Mouse (Mus musculus) retina, adult 2 months (tissue): ENCODE results near the gene Ndufb10.

ENCODE experiments used
- DNase-seq: peaks from one replicate; pipeline ENCODE4 v3.0.0-alpha.2; 2012; ENCODE audit warnings: low read depth, low spot score

Gene Ndufb10

DNA sequence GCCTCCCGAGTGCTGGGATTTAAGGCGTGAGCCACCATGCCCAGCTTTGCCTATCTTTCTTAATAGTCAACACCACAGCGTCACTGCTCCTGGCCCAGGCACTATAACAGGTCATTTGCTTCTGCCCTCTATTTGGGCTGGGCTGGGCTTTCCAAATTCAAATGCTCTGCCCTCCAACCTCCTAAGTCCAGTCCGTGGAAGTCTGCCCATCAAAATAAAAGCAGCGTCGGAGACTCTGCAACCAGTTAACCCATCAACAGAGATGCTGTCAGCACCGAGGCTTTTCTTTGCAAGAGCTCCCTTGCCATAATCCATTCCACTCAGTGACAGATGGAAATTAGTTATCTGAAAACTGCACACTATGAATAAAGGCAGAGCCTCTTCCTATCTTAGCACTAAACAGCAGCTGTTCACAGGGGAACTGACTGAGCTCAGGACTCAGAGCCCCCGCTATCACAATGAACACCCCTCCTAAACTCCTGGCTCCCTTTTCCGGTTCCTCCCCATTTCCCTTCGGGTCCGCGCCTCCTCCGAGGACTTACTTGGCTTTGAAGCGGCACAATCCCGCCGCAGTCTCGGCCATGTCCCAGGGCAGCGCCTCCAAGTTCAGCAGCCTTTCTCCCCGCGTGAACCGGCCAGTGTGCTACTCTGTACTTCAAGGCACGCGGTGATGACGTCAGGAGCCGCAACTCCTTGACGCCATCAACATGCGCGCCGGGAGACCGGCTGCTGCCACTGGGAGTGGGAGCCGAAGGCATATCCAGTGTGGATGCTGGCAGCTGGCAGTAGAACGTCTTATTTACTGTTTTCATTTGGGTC, 17.1 kb downstream of the Ndufb10 start, which contains the start of gene Tbl3:
TSS of gene Tbl3 (minus strand) at position 679 of the 819 bp plus-strand sequence.
- peak; percentile 87 for DNase-seq

DNA sequence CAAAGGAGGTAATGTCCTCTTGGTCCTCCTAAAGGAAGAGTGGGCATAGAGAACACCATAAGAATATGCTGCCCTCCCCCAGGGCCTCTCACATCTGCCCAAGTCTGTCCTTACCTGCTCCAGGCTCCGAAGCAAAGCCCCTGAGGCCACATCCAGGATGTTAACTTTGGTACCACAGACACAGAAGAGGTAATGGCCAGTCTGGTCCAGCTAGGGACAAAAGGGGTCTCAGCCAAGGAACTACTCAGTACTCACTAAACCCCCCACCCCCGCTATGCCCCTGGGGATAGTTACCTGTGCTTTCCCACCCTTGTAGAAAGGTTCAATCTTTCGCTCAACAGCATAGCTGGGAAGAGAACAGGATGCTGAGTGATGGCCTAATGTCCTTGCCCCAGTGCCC, 18.5 kb downstream of the Ndufb10 start:
- no peak for DNase-seq

DNA sequence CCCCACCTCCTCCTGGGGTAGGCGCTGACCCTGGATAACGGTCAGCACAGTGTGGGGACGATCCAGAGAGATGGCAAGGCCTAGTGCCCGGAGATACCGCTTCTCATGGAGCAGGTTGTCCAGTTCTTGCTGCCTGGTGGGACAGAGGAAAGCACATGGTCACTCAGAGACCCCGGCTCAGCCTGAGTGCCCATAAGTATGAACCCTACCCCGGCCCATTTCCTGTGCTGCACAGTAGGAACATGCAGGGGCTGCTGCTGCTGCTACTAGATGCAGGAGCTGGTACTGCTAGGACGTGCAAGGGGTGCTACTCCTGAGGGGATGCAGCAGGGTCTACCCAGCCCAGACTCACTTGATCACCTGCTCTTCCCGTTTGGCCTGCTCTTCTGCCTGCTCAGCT, 23.0 kb downstream of the Ndufb10 start:
- DNase-seq = no peak

DNA sequence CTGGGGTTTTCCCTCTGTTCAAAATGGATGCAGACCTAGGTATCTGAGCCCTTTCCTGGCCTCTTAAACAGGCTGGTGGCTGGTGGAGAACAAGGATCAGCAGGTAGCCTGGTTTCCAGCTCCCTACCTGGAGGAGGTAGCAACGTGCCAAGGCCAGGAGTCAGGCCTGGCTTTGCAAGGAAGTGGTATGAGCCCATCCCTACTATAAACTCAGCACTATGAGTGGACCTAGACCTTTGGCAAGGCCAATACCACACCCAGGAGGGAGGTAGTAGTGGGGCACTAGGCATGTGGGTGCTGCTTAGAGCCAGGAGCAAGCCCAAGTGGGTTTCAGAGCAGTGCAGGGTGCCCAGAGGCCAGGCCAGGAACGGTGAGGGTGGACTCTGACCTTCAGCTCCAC, 24.8 kb downstream of the Ndufb10 start:
- no peak for DNase-seq

DNA sequence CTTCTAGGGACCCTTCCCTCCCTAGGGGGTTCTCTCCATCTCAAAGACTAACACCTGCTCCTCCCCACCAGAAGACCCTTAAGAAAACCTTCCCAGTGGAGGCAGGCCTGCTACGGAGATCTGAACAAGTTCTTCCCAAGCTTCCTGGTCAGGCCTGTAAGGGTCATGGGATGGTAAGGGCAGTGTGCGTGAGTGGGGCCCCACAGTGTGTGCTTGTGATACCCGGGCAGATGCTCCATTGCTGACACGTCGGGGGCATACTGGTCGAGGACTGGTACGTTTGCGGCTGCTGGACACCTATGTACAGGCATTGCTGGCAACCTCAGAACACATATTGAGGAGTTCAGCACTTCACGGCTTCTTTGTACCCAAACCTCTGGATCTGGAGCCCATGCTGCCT, 25.6 kb downstream of the Ndufb10 start:
- DNase-seq = no peak

DNA sequence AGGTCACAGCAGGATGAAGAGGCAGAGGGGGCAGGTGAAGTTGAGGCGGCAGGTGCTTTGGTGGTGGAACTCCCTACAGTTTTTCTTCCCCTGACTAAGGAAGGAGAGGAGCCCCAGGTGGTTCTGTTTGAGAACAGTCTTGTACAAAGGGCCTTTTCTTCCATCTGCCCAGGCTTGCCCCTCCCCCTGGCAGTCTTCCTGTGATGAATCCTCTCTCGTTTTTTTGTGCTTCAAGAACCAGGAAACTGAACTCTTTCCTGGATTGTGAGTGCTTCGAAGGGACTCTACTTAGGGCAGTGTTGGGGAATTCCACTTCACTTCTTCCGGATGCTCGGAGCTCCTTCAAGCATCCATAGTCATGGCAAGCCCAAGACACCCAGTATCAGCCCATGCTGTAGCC, 26.3 kb downstream of the Ndufb10 start:
- no peak for DNase-seq

DNA sequence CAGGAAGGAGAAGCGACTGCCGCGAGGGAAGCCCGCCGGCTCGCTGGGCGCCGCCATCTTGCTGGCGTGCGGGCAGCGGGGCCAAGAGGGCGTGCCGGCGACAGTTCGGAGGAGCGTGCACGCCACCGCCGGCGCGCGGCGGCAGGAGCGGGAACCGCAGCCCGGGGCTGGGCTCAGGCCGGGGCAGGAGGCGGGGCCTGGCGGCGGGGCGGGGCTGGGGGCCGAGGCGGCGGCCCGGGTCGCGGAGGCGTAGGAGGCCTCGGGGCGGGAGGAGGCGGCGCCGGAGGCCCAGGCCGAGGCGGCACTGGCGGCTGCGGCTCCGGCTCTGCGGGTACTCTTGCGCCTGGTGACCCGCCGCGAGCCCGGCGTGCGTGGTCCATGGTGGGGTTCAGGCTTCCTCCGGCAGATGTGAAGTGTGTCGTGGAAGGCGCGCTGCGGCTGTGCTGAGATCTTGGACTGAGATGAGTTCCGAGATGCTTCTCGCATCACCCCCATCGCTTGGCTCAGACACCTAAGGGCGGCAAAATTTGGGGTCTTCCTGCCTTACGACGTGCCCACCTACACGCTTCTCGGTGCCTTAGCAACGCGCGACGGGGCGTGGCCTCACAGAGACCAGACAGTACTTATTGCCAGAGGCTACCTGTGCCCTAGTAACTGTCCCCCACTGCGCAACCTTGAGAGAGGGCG, 28.1 kb downstream of the Ndufb10 start, which contains the start of the genes Gfer and Noxo1:
TSS of gene Gfer (minus strand) at position 146 of the 687 bp plus-strand sequence.
TSS of gene Noxo1 (plus strand) at position 224 of the 687 bp plus-strand sequence.
- peak; percentile 65 for DNase-seq

DNA sequence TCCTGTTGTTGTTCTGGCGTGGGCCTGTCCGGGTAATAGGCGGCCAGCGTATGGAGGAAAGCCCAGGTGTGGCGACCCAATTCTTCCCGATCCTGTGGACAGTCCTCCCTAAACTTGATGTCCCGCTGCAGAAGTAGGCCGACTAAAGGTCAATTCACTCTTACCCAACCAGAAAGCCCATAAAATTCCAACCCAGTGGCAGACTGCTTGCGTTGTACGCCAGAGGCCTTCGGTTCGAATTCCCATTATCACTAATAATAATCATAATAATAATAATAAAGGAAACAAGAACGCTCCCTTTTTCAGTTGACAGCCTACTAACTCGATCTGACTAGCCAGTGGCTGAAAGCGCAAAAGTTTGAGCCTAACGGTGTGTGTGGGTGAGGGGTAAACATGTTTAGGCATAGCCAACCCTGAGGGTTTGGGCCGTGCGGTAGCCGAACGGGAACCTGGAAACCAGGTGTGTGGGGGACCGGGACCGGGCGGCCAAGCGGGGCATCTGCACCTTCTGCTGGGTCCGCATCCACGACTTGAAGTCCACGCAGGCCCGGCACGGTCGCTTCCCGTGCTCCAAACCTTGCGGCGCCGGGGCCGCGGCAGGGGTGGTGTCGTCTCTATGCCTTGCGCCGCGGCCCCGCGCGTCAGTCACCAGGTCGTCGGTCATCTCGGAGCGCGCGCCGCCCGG, 28.8 kb downstream of the Ndufb10 start:
- no peak for DNase-seq

DNA sequence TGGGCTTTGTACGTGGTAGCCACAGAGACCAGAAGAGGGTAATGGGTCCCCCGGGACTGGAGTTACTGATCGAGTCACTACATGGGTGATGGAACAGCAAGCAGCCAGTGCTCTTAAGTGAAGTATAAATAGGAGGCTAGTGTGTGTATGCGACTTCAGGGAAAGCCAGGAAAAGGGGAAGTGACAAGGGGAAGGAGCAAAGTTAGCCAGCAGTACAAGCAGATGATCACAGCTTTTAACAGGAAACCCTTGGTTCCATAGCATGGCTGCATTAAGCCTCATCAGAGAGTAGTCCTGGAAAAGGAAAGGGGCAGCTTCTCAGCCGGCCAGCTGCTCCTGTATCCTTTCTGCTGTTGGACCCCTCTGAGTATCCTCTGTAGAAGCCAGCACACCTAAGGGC, 31.9 kb downstream of the Ndufb10 start:
- no peak for DNase-seq

DNA sequence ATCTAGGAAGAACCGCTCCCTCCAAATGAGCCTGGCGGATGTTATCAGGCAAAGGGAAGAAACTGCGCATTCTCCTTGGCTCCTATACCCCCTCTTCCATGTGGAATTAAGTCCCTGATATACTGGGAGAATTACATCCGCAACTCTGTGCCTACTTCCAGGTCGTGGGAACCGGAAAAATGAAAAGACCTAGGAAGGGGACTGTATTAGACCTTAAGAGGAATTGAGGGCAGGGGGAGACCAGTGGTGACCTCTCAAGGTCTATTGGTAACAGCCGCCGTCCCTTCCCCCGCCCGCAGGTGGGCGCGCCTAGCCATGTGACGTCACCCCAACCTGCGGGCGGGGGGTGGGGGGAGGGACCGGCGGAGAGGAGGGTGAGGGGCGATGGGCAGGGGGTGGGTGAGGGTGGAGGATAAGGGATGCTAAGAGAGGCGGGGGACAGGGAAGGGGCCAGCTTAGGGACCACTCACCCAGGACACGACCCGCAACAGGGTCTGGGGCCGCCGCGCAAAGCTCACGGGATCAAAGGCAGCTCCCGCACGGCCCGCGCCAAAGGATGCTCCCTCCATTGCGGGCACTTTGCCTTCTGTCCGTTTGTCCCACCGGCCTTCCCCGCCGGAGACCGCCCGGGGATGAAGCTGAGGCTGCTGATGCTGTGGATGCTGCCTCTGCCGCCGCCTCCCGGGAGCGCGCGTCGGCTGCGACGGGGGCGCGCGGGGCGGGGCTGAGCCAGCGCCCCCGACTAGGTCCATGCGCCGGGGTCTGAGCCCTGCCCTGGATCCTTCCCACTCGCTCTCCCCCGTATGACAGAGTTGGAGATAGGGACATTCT, 34.8 kb downstream of the Ndufb10 start, which contains the start of gene Syngr3:
TSS of gene Syngr3 (minus strand) at position 705 of the 831 bp plus-strand sequence.
- DNase-seq = no peak

DNA sequence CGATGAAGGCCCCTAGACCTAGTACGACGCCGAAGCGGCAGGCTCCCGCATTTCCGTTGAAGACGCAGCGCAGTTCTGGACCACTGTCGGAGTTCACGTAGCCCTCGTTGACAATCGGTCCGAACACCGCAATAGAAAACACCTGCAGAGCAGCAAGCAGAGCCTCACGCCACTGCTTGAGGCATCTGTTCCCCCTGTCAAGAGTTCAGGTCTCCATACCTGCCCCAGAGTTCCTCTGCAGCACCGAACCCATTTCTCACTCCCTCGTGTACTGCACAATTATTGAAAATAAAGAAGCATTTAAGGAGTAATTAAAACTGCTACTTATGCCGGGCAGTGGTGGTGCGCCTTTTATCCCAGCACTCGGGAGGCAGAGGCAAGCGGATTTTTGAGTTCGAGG, 36.7 kb downstream of the Ndufb10 start:
- DNase-seq = no peak

DNA sequence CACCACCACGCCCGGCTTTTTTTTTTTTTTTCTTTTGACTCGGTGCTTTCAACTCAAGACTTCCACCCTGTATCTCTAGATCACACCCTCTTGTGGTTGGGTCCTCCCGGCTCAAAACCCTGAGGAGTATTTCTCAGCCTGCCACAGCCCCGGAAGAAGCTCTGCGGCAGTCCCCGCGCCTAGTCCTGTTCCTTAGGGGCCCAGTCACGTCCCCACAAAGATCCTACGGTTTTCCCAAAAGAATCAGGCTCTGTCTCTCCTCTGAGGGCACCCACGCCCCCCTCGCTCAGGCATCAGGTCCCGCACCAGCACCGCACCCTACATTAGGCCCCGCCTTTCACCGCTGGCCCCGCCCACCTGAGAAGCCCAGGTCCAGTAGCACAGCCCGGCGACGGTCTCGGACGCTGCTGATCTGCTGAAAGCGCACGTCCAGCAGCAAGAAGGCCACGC, 37.1 kb downstream of the Ndufb10 start:
- DNase-seq = no peak

DNA sequence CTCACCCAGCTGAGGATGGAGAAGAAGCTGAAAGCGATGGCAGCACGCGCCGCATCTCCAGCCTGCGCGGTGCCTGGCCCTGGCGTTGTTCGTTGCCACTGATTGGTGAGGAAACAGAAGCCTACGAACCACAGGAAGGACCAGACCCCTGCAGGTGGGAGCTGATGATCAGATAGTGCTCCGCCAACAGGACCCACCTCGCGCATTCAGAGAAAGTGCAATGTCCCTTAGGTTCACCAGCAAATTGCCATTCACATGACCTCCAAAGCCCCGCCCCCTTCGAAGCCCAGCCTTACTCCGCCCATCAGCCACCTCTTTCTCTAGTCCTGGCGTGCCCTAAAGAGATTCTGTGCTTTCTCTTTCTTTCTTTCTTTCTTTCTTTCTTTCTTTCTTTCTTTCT, 37.8 kb downstream of the Ndufb10 start:
- no peak for DNase-seq

DNA sequence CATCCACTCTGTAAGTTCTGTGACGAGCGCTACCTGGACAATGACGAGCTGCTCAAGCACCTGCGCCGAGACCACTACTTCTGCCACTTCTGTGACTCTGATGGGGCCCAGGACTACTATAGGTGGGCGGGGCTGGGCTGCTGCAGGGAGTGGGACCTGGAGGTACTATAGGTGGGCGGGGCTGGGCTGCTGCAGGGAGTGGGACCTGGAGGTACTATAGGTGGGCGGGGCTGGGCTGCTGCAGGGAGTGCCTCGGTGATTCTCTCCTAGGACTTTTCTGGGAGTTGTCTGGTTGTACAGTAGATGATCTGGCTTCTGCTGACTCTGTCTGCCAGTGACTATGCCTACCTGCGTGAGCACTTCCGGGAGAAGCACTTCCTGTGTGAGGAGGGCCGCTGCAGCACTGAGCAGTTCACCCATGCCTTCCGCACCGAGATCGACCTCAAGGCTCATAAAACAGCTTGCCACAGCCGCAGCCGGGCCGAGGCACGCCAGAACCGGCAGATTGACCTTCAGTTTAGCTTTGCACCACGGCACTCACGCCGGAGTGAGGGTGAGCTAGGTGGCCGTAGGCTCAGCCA, 46.7 kb downstream of the Ndufb10 start:
- no peak for DNase-seq

DNA sequence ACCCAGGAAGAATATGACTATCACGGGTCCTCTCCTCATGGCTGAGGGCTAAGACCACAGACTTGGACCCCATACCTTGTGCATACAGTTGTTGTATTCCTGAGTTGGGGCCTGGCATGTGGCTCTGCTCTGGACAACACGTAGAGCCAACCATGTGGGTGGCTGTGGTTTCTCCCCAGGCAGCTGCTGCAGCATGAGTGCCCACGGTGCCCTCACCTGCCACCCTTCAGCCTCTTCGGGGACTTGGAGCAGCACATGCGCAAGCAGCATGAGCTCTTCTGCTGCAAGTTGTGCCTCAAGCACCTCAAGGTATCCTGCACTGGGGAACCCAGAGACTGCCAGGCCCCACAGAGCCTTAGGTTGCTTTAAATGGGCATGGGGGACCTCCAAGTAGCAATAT, 47.4 kb downstream of the Ndufb10 start:
- no peak for DNase-seq

DNA sequence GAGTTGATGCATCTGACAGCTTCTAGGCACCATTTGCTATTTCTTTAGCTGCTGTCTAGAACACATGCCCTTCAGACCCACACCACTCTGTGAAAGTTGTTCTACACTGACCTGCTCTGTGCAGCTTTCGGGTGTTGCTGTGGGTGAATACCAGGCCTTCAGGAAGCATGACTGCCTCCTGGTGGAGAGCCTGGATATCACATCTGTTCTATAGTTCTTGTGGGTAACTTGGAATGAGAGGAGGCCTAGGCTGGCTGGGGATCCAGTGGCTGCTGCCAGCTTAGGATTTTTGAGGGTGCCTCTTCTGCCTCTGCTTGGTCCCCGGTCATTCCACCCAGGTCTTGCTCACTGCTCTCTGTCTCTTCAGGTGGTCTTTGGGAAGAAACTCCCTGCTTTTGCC, 48.1 kb downstream of the Ndufb10 start:
- DNase-seq = no peak

DNA sequence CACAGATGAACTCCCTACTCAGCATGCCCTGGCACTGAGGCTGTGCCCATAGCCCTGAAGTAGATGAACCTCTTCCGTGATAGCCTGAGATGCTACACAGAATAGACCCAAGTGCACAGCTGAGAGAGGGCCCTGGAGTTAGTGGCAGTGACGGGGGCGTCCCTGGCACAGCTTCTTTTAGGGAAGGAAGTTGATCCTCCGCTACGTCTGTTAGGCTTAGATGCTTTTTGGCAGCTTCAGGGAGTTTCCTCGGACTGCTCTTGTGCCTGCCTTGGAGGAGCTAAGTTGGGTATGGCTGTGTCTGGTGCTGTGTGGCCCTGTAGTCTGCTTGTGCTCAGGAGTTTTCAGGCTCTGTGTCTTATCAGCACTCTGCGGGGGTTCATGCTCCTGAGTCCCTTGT, 50.0 kb downstream of the Ndufb10 start:
- no peak for DNase-seq

DNA sequence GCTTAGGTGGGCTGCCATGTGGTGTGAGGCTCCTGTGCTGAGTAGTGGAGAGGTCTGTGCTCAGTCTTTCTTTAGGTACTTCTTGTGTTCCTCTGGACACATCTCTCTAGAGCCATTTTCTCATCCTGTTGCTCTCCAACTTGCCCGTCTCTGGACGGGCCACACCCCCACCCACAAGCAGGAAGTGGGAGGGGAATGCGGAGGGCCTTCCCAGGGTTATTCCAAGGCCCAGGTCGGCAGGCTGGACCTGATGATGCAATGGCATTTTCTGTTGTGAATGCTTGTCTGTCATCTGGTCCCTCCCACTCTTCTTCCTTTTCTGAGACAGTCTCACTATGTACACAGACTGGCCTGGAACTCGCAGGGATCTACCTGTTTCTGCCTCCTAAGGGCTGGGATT, 52.1 kb downstream of the Ndufb10 start:
- DNase-seq = no peak
